Mouse (Mus musculus) ovary, postnatal 14 days (tissue): ENCODE measurements at regions not wholly inside any gene's neighbourhood (a gene's known extent, or its start where the extent isn't known, plus 50 kb on each side); places are given as distances from the start of the nearest gene placed in this dataset.
"Not testable (repeated sequence)": the region's sequence is repeated elsewhere in the genome, so short reads cannot be mapped to it uniquely, and the experiment has no call there.

Experiments
- DNase-seq: peaks from one replicate; pipeline ENCODE4 v3.0.0; 2022; ENCODE audit warnings: low spot score

- no peak for DNase-seq
Measured at GRCm38 (mm10) chr6:68977959-68978358, 1442.4 kb upstream of the Tacstd2 start.

GRCm38 (mm10) chr6:68964012-68964411, 1428.4 kb upstream of the Tacstd2 start:
- DNase-seq = no peak

GRCm38 (mm10) chr6:68938104-68938503, 1402.5 kb upstream of the Tacstd2 start:
- DNase-seq = not testable (repeated sequence)

GRCm38 (mm10) chr6:68931860-68932259, 1396.3 kb upstream of the Tacstd2 start:
- DNase-seq = not testable (repeated sequence)

GRCm38 (mm10) chr6:68915536-68915935, 1379.9 kb upstream of the Tacstd2 start:
- no peak for DNase-seq

DNA sequence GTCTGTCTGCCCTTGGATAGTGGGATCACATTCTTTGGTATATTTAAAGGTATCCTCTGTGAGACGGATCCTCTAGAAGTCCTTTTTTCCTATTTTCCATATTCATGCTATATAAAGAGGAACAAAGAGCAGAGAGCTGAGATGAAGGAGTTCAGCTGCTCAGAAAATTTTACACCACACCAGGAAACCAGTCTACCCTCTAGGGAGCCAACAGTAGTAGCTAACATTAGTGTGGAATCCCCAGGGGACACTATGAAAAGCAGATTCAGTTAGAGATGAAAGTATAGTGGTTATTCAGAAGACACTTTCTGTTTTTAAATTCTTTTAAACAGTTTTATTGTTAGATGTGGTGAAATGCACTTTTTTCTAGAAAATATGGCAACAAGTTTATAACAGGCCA, 1348.5 kb upstream of the Tacstd2 start:
- no peak for DNase-seq

GRCm38 (mm10) chr6:68852761-68853160, 1317.2 kb upstream of the Tacstd2 start:
- not testable (repeated sequence) for DNase-seq

DNA sequence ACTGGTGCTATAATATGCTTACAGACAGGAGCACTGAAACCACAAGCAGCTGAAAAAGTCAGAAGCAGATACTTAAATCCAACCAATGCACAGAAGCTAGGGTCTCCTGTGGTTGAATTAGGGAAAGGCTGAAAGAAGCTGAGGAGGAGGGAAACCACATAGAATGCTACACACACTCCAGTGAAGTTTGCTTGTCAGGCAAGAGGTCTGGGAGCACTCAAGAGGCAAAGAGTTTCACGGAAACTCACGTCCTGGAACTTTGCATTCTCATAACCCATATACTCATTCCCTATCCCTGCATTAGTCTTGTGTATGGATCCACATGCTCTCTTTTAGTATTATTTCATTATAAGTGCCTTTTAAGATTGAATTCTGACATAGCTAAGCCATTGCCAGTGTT, 1316.7 kb upstream of the Tacstd2 start:
- DNase-seq = no peak

- no peak for DNase-seq
Measured at GRCm38 (mm10) chr6:68835186-68835585, 1299.6 kb upstream of the Tacstd2 start.

- DNase-seq = no peak
Measured at GRCm38 (mm10) chr6:68834633-68835032, 1299.0 kb upstream of the Tacstd2 start.

GRCm38 (mm10) chr6:68828460-68828859, 1292.9 kb upstream of the Tacstd2 start:
- not testable (repeated sequence) for DNase-seq

GRCm38 (mm10) chr6:68813346-68813745, 1277.8 kb upstream of the Tacstd2 start:
- DNase-seq = no peak

- DNase-seq = not testable (repeated sequence)
Measured at GRCm38 (mm10) chr6:68799205-68799604, 1263.6 kb upstream of the Tacstd2 start.

DNA sequence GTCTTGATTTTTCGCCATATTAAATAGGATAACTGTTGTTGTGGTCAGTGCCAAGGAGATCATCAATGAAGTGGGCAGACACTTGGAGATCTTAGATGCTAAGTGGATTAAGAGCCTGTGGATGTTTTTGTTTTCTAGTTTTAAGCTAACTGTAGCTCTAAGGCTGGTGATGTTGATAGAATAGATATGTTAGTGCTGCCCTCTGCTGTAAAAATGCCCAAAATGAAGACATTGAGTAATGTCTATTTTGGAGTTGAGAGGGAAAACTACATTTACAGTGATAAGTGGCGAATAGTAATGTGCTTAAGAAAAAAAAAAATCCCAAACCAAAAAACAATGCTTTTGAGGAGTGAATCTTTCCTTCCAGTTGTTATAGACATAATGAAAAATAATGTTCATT, 1235.9 kb upstream of the Tacstd2 start:
- no peak for DNase-seq

DNA sequence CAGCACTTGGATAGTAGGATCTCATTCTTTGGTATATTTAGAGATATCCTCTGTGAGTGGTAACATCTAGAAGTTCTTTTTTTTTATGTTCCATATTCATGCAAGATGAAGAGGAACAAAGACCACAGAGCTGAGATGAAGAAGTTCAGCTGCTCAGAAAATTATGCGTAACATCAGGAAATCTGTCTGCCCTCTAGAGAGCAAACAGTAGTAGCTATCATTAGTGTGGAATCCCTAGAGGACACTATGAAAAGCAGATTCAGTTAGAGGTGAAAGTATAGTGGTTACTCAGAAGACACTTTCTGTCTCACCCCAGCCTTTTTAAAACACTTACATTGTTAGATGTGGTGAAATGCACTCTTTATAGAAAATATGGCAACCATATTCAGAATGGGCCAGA, 1214.9 kb upstream of the Tacstd2 start:
- no peak for DNase-seq

GRCm38 (mm10) chr6:68749699-68750098, 1214.1 kb upstream of the Tacstd2 start:
- no peak for DNase-seq

- DNase-seq = no peak
Measured at GRCm38 (mm10) chr6:68738573-68738972, 1203.0 kb upstream of the Tacstd2 start.

DNA sequence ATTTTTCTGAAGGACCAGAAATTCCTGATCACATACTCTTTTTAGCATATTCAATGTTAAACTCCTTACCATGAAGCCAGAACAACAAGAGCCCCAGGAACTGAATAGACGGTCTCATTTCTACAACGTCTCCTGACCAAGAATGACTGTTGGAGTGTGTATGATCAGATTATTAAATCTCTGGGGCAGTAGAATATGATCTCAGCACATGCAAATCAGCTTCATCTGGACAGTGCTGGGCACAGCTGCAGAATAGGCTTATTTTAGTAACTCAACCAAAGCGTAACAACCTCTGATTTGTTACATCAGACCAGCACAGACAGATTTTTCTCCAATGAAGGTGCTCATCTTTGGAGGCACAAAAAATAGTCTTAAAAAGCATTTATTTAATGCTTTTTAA, 1201.1 kb upstream of the Tacstd2 start:
- DNase-seq = no peak

- DNase-seq = no peak
Measured at GRCm38 (mm10) chr6:68736068-68736467, 1200.5 kb upstream of the Tacstd2 start.

DNA sequence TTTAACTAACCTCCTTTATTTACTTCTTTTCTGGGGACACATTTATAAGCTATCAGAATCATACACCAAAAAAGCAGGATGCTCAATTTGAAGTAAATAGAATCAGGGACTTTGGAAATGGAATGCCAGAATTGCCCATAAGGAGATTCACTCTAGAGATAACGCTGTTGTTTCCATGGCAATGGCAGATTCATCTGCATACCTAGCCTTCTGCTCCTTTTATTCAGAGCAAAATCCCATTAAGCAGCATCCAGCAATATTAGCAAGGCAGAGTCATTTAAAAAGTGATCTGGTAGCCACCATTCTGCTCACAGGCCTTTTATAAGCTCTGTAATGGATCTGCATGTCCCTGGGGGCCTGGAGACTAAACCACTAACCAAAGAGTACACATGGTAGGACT, 1175.5 kb upstream of the Tacstd2 start:
- not testable (repeated sequence) for DNase-seq

DNA sequence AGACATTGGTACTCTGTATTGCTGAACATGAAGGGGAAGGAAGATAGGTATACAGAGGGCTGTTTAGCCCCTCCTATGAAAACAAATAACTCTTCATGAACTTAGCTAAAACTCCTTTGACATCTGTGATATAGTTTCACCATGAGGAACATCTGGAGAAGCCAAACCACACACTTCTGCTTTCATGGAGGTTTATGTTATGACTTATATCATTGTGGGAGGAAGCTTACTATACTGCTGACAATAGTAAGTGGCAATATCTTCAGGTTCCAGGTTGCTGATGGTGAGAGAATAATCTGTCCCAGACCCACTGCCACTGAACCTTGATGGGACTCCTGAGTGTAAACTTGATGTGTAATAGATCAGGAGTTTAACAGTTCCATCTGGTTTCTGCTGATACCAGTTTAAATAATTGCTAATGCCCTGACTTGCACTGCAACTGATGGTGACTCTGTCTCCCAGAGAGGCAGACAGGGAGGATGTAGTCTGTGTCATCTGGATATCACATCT, 1168.8 kb upstream of the Tacstd2 start:
- not testable (repeated sequence) for DNase-seq

- not testable (repeated sequence) for DNase-seq
Measured at GRCm38 (mm10) chr6:68680792-68681110, 1145.2 kb upstream of the Tacstd2 start.

DNA sequence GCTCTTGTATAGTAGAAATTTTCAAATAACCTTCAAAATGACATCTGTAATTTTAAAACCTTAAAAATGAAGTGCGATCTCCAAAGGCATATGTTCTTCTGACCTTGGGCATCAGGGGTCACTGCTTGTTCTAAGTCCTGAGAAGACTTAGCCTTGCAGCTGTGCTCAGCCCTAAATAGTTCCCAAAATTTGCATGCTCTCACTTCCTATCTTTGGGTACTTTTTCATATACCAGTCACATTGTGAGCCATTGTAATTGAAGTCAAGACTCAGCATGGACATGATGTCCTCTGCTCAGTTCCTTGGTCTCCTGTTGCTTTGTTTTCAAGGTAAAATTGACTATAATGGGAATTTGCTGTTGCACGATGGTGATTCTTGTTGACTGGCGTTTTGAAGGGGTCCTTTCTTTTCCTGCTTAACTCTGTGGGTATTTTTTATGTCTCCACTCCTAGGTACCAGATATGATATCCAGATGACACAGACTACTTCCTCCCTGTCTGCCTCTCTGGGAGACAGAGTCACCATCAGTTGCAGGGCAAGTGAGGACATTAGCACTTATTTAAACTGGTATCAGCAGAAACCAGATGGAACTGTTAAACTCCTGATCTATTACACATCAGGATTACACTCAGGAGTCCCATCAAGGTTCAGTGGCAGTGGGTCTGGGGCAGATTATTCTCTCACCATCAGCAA, 1144.6 kb upstream of the Tacstd2 start:
- no peak for DNase-seq

- peak; percentile 0 for DNase-seq
Measured at GRCm38 (mm10) chr6:68668433-68668832, 1132.8 kb upstream of the Tacstd2 start.
